Mouse (Mus musculus): ENCODE data around the gene Gm7173. TPM values are rescaled to one million over a fixed set of nuclear protein-coding genes. Genes with fewer than 3 reads are reported as not detected.

Gene Gm7173
- polyA plus RNA-seq (2015; fragmentation: Nextera tagmentation; extraction: Ambion mirVana): 0.67 and 0.74 TPM in 2 replicates

DNA sequence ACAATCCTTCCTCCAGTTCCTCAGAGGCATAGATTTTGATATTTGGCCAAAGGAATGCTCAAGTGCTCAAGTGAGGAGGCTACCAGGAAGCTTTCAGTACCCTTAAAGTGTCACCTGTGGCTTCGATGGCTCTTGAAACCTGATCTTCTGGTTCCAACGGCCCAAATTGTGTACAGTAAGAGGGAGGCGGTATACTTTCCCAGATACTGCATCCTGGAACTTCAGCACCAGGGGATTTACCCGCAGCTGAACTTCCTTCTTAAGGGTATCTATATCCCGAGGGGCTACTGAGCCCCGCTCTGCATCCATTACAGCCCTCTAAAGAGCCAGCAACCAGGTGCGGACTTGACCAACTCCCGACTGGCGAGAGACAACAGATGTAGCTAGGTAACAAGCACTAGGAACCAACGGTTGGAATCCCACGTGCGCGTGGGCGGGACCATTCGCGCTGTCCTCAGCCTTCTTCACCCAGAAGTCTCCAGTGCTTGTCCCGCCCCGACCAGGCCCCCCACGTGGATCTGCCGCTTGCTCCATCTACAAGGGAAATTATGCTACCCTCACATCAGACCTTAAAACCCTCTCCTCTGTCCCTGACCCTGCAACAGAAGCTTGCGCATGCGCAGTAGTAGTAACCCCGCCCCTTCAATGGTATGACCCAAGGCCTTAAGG, at the start of gene Gm7173:
Gene Gm7173, minus strand, starts transcription at position 309 of the 669 bp plus-strand sequence.
- Histone ChIP-seq H3K4me3 (peak within 1 kb of the TSS; percentile 44), H3K27ac (no peak within 1 kb of the TSS), H3K9ac (peak within 1 kb of the TSS; percentile 57), H3K9me3 (no peaks in the 10 kb centered on the region), H3K36me3 (no peaks in the 10 kb centered on the region), H3K27me3 (no peaks in the 10 kb centered on the region), H3K4me2 (peak within 1 kb of the TSS; percentile 60), H3K4me1 (no peaks in the 10 kb centered on the region)
- peak; percentile 32; the same call in 1 of the 2 replicates for ATAC-seq (ENCODE audit: insufficient number of reproducible peaks, insufficient read depth, low FRiP score, low TSS enrichment, low read depth)
- 31% methylated on average over 23 of the region's 23 CpGs for WGBS

DNA sequence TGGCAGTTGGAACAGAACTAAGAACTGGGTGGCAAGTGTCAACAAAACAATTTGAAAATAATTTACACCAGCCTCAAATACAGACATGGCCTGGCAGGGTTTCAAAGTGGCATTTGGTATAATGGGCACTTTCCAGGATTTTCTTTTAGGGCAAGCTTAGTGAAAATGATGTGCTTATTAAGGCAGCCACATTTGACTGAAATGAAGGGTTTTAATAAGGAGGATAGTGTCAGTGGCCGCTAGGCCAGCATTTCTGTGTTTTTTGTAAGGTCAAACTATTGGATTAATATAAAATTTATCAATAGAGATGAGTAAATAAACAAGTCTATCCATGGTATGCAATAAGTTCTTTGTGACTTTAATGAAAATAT, 546 bp upstream of the Gm7173 start:
- peak overlapping the region; percentile 60 for H3K4me2 ChIP-seq
- ATAC-seq (ENCODE audit: insufficient number of reproducible peaks, insufficient read depth, low FRiP score, low TSS enrichment, low read depth): no peak
- H3K4me1 ChIP-seq: no peaks in the 10 kb centered on the region
- H3K9ac ChIP-seq: no peak overlapping the region
- 58% methylated on average over 1 of the region's 1 CpGs for WGBS
- H3K27me3 ChIP-seq: no peaks in the 10 kb centered on the region
- H3K36me3 ChIP-seq: no peaks in the 10 kb centered on the region
- H3K9me3 ChIP-seq: no peaks in the 10 kb centered on the region
- no peak overlapping the region for H3K27ac ChIP-seq
- H3K4me3 ChIP-seq: peak overlapping the region; percentile 44

DNA sequence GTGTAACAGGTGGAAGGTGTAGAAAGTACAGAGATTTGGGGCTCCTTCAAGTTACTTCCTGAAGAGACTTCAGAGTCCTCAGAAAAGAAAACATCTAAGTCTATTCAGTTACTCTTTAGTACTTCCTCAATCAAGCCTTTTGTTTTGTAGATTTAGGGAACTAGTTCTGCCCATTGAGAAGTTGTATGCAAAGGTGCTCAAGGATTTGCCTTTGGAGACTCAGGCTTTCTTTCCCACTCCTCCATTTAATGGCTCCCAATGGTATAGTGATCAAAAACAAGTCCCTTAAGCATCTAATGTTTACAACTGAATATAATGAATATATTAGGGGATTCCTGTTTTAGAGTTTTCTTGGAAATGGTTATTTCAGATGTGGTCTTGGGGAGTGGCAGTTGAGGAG, 200.3 kb downstream of the Gm7173 start:
- no peak overlapping the region for H3K4me3 ChIP-seq
- no peaks in the 10 kb centered on the region for H3K36me3 ChIP-seq
- no peaks in the 10 kb centered on the region for H3K9me3 ChIP-seq
- H3K4me2 ChIP-seq: no peak overlapping the region
- no peak overlapping the region for H3K27ac ChIP-seq
- H3K27me3 ChIP-seq: no peaks in the 10 kb centered on the region
- no peak overlapping the region for H3K9ac ChIP-seq
- H3K4me1 ChIP-seq: no peaks in the 10 kb centered on the region
- no peak for ATAC-seq (ENCODE audit: insufficient number of reproducible peaks, insufficient read depth, low FRiP score, low TSS enrichment, low read depth)

Other genes starting within 250 kb of the Gm7173 start
- not detected in 2 replicates for gene Mageb16, start 154.2 kb upstream of the Gm7173 start, polyA plus RNA-seq (2015; fragmentation: Nextera tagmentation; extraction: Ambion mirVana)

All from embryonic facial prominence, embryonic 13.5 days (tissue).